Mouse (Mus musculus) 3134 (cell line): Measurements from ENCODE around the gene Vmn2r28.
"Not testable (repeated sequence)": the region's sequence is repeated elsewhere in the genome, so short reads cannot be mapped to it uniquely, and the experiment has no call there.

Source experiments
- DNase-seq: peaks from one replicate; pipeline ENCODE4 v3.0.0-alpha.2; 2011; ENCODE audit warnings: low spot score; ENCODE audit not compliant: insufficient read length; ENCODE audit errors: extremely low read depth

The Vmn2r28 gene

DNA sequence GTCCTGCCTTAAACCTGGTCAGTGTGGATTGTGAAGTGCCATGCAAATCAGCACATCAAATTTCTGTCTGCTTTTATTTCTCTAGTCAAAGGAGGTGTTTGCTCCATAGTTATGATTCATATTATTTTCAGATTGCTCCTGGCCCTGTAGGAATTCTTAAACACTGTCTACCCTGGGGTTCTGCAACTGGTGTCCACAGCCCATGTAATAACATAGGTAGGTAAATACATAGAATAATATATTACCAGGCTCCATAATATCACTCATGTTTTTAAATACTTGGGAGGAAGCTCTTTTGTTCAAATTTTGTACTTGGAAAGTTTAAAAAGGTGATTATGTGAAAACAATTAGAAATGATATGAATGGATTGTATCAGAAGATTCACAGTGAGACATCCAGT, at the start of gene Vmn2r28:
TSS of gene Vmn2r28 (minus strand) at position 101 of the 400 bp plus-strand sequence.
- not testable (repeated sequence) for DNase-seq

DNA sequence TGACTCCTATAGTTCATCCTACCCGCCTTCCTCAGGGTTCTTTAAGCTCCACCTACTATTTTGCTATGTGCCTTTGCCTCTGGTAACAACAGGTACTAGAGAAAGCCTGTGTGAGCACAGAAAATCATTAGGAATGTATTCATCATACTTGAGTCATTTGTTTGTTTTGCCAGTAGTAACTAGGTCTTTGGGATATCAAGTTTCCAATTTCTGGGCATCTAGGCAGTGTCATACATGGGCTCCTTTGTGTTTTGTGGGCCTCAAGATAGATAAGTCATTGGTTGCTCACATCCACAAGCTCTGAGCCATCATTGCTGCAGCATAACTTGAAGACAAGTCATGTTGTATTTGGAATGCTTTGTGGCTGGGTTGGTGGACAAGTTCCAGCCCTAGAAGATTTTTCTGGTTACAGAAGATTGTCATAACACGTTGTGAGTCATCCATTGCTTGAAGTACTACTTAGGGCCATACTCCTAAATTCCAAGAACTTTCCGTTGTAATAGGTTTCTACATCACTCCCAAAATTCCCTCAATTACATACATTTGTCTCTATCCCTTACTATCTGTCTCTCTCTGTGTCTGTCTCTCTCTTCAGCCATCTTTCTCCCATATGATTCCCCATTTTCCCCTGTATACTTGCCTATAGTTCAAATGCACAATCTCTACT, 47.1 kb upstream of the Vmn2r28 start:
- peak; percentile 64 for DNase-seq

DNA sequence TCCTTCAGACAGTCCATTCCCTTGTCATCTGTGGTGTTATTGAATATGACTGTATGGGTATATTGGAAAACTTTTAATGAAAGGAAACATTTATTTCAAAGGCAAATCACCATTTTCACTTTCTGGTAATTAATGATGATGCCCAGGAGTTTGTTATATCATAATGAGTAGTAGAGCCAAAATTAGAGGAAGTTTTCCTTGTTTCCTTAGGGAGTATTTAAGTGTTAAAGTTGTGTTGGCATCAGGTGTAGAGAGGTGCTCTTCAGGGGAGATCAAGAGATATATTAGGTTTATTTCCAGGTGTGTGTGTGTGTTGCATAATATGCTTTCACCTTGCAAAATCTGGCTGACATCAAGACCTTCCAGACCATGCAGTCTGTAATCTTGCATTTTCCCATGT, 37.1 kb downstream of the Vmn2r28 start, which contains the start of gene Vmn1r59:
TSS of gene Vmn1r59 (minus strand) at position 101 of the 400 bp plus-strand sequence.
- no peak for DNase-seq

DNA sequence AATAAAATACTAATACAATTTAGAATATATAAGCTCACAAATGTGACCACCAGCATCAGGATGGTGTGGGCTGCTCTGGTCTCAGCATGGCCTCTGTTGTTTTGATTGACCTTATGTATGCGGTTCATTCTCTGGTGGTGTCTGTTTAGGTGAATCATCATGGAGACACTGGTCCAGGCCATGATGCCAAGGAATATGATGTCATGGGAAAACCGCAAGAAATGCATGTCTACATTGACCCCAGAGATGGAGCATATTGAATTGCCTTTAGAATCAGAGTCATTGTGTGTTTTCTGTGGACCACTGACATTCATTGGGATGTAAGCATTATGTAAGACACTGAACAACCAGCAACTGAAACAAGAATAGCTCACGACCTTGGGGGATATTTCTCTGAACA, 39.7 kb downstream of the Vmn2r28 start:
- not testable (repeated sequence) for DNase-seq

DNA sequence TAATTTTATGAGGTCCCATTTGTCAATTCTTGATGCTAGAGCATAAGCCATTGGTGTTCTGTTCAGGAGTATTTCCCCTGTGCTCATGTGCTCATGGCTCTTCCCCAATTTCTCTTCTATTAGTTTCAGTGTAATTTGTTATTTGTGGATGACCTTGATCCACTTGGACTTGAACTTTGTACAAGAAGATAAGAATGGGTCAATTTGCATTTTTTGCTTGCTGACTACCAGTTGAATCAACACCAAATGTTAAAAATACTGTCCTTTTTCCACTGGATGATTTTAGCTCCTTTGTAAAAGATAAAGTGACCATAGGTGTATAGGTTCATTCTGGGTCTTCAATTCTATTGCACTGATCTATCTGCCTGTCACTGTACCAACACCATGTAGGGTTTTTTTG, 45.1 kb downstream of the Vmn2r28 start:
- DNase-seq = no peak
